Mouse (Mus musculus) natural killer cell, adult 2 months (primary cell): Measurements from ENCODE around the gene Olfr1564.
"Not testable (repeated sequence)": the region's sequence is repeated elsewhere in the genome, so short reads cannot be mapped to it uniquely, and the experiment has no call there.

Source experiments
- DNase-seq, 2 experiments: peaks; one replicate each; pipeline ENCODE4 v3.0.0; 2022; ENCODE audit warnings: low spot score in 2 of 2

Olfr1564 gene

DNA sequence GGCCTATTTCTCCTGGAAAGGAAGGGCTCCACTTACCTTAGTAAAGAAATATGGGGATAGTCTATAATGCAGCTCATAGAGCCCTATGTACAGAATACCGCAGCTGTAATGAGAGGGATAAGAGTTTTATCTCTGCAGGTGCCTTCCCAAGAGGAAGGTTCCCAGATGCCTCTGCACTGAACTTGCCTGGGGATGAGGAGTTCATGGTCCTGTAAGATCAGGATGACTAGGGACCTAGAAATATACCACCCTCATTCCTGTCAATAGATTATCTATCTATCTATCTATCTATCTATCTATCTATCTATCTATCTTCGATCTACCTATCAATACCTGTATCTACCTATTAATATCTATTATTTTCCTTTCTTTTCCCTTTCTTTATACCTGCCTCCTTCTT lies at the start of gene Olfr1564:
Gene Olfr1564, minus strand, starts transcription at position 101 of the 400 bp plus-strand sequence.
- no peak for DNase-seq

DNA sequence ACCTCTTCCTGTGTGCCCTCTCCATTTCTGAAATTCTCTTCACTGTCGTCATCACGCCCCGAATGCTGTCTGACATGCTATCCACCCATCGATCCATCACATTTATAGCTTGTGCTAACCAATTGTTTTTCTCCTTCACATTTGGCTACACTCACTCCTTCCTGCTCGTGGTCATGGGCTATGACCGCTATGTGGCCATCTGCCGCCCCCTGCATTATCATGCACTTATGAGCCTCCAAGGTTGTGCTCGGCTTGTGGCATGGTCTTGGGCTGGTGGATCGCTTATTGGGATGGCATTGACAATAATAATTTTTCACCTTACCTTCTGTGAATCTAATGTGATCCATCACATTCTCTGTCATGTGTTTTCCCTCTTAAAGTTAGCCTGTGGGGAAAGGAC lies 47.4 kb upstream of the Olfr1564 start:
- DNase-seq: no peak

DNA sequence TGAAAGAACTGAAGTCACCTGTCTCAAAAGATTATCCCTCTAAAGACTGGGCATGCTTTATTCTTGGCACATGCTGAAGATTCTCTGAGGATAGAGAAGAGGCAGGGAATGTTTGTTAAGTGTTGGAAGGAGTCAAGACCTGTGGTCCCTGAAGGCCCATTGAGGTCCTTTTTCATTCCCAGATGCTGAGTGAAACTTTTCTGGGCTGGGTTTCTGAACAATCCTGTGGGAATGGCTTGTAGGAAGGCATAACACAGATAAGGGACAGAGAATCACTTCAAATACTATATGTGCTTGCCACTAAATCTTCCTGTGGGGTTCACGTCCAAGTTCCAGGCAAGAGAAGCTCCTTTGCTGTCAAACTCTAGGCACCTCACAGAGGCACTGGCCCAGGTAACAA lies 42.9 kb upstream of the Olfr1564 start, which contains the start of gene Olfr63:
Gene Olfr63, plus strand, starts transcription at position 301 of the 400 bp plus-strand sequence.
- no peak for DNase-seq

DNA sequence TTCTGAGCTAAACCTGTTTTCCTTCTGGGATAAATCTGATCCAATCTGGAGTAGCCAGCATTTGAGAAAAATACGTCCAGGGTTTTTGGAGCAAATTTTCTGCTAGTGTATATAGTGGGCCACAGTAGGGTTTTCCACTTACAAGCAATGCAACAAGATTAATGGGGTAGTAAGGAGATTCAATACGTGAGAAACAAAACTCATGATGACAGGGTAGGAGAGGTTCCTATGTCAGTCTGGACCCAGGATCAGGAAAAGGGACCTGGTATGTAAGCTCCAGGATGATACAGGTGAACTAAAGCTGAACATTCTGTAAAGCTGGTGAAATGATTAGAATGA lies 33.8 kb upstream of the Olfr1564 start:
- DNase-seq: not testable (repeated sequence)

DNA sequence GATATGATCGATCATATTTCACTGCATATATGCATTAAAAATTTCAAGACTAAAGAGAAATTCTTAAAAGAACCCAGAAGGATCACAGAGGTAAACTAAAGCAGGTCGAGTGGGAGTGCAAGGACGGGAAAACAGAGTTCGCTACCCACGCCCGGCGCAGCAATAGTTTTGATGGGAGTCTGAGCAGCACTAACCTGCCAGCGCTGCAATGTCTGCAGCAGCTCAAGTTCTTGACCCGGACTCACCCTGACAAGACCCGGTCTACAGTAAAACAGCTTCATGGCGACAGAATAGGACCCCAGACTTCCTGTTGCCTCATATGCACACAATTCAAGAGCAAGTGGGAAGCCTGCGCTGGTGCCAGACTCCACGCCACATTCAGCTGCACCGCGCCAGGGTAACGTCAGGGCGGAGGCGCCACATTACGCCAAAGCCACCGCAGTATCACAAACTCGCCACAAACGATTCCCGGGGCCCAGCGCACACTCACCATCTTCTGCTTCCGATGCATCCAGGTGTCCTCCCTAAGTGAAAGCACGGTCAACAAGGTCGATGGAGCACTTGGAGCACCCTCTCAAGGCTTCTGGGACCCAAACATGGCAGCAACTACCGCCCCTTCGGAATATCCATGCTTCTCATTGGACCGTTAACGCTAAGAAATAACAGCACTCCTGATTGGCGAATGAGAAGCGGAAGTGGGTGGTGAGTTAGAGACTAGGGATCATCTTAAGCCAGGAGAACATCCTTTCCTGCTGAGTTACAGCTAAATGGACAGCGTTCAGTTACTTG lies 33.2 kb upstream of the Olfr1564 start, which contains the start of gene Zfp955a:
Gene Zfp955a, minus strand, starts transcription at position 616 of the 789 bp plus-strand sequence.
- DNase-seq: not testable (repeated sequence)

DNA sequence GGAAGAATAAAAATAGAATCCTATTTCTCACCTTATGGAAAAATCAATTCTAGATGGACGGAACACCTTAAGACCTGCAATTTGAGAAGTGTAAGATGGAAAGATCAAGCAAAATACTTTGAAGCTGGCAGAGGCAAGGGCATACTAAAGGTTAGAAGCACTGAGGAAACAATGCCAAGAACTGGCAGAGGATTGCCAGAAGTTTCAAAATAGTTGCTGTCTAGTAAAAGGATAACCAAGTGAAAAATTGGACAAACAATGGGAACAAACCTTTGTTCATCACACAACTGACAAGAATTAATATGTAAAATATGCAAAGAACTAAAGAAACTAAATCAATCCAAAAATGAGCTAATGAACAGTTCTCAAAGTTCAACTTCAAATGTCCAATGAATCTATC lies 15.2 kb upstream of the Olfr1564 start:
- DNase-seq: not testable (repeated sequence)

DNA sequence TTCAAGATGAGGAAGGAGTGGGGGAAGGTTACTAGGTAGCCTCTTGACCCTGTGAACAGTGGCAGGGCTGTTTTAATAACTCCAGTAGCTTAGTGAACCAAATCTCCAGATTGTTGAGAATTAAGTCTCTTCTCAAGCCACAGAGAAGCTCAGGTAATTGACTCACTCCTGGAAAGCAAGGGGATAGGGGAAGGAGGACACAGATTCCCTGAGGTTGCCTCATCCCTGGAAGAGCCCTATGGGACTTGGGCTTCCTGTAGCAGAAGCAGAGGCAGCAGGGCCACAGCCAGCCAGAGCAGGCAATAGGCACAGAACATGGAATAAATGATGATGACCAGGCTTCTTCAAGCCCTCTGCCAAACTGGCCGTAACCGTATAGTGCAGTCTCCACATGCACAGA lies 30.5 kb downstream of the Olfr1564 start, which contains the start of gene Olfr239:
Gene Olfr239, plus strand, starts transcription at position 301 of the 400 bp plus-strand sequence.
- DNase-seq: not testable (repeated sequence)

DNA sequence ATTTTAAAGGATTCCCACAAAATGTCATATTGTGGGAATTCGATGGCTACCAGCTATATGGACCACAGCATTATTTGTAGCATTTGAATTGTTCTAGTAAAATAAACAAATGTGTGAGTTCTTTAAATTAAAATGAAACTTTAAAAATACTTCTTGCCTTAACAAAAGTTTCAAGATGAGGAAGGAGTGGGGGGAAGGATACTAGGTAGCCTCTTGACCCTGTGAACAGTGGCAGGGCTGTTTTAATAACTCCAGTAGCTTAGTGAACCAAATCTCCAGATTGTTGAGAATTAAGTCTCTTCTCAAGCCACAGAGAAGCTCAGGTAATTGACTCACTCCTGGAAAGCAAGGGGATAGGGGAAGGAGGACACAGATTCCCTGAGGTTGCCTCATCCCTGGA lies 53.3 kb downstream of the Olfr1564 start, which contains the start of gene Olfr55:
Gene Olfr55, plus strand, starts transcription at position 301 of the 400 bp plus-strand sequence.
- DNase-seq: not testable (repeated sequence)
